Mouse (Mus musculus): ENCODE data around the gene Mtor. TPM values are rescaled to one million over a fixed set of nuclear protein-coding genes. Genes with fewer than 3 reads are reported as not detected.

Mtor gene
- total RNA-seq, 2 experiments from 2014 or later: 27.5 to 31.4 TPM

GRCm38 (mm10) chr4:148517809-148518208 is 69.4 kb downstream of the Mtor start:
- intact Hi-C loops (cut with DNase I; ENCODE audit: low total_unique reads): no loop called here
- no peak for DNase-seq

GRCm38 (mm10) chr4:148518235-148518795 is 69.9 kb downstream of the Mtor start:
- DNase-seq: no peak
- intact Hi-C loops (cut with DNase I; ENCODE audit: low total_unique reads): no loop called here

- intact Hi-C loops (cut with DNase I; ENCODE audit: low total_unique reads): no loop called here
These were observed 75.1 kb downstream of the Mtor start for GRCm38 (mm10) chr4:148523538-148523937.

GRCm38 (mm10) chr4:148527158-148527910 is 78.9 kb downstream of the Mtor start:
- DNase-seq: peak; percentile 50
- intact Hi-C loops (cut with DNase I; ENCODE audit: low total_unique reads): no loop called here

More at GRCm38 (mm10) chr4:148523538-148523937, 75.1 kb downstream of the Mtor start:
- DNase-seq: peak; percentile 33

- no peak for DNase-seq
- intact Hi-C loops (cut with DNase I; ENCODE audit: low total_unique reads): no loop called here
These were observed 81.9 kb downstream of the Mtor start for GRCm38 (mm10) chr4:148530351-148530750.

GRCm38 (mm10) chr4:148530778-148531177 is 82.4 kb downstream of the Mtor start:
- no peak for DNase-seq
- intact Hi-C loops (cut with DNase I; ENCODE audit: low total_unique reads): no loop called here

GRCm38 (mm10) chr4:148531341-148531740 is 82.9 kb downstream of the Mtor start:
- no peak for DNase-seq
- intact Hi-C loops (cut with DNase I; ENCODE audit: low total_unique reads): no loop called here

- intact Hi-C loops (cut with DNase I; ENCODE audit: low total_unique reads): no loop called here
- no peak for DNase-seq
These were observed 84.1 kb downstream of the Mtor start for GRCm38 (mm10) chr4:148532516-148532915.

- intact Hi-C loops (cut with DNase I; ENCODE audit: low total_unique reads): no loop called here
- DNase-seq: no peak
These were observed 85.4 kb downstream of the Mtor start for GRCm38 (mm10) chr4:148533613-148534328.

- DNase-seq: no peak
- intact Hi-C loops (cut with DNase I; ENCODE audit: low total_unique reads): no loop called here
These were observed 87.5 kb downstream of the Mtor start for GRCm38 (mm10) chr4:148535876-148536275.

GRCm38 (mm10) chr4:148549106-148549505 is 100.7 kb downstream of the Mtor start:
- no peak for DNase-seq
- intact Hi-C loops (cut with DNase I; ENCODE audit: low total_unique reads): loop anchor here (10.0 kb wide), 1 partner anchor 74 kb away; no protein-coding TSS in a partner anchor

GRCm38 (mm10) chr4:148557766-148558165 is 109.4 kb downstream of the Mtor start:
- no peak for DNase-seq
- intact Hi-C loops (cut with DNase I; ENCODE audit: low total_unique reads): no loop called here

GRCm38 (mm10) chr4:148558297-148559000 is 110.0 kb downstream of the Mtor start, which contains the start of gene Exosc10:
Gene Exosc10, plus strand, starts transcription at chr4:148558429.
- intact Hi-C loops (cut with DNase I; ENCODE audit: low total_unique reads): no loop called here
- peak; percentile 89 for DNase-seq

- DNase-seq: no peak
- intact Hi-C loops (cut with DNase I; ENCODE audit: low total_unique reads): no loop called here
These were observed 114.3 kb downstream of the Mtor start for GRCm38 (mm10) chr4:148562676-148563075.

- intact Hi-C loops (cut with DNase I; ENCODE audit: low total_unique reads): no loop called here
- DNase-seq: no peak
These were observed 115.2 kb downstream of the Mtor start for GRCm38 (mm10) chr4:148563595-148563994.

GRCm38 (mm10) chr4:148570138-148570537 is 121.7 kb downstream of the Mtor start:
- DNase-seq: no peak
- intact Hi-C loops (cut with DNase I; ENCODE audit: low total_unique reads): no loop called here

- intact Hi-C loops (cut with DNase I; ENCODE audit: low total_unique reads): no loop called here
- DNase-seq: no peak
These were observed 122.4 kb downstream of the Mtor start for GRCm38 (mm10) chr4:148570693-148571295.

- intact Hi-C loops (cut with DNase I; ENCODE audit: low total_unique reads): no loop called here
- no peak for DNase-seq
These were observed 124.8 kb downstream of the Mtor start for GRCm38 (mm10) chr4:148573222-148573621.

- no peak for DNase-seq
- intact Hi-C loops (cut with DNase I; ENCODE audit: low total_unique reads): no loop called here
These were observed 132.4 kb downstream of the Mtor start for GRCm38 (mm10) chr4:148580765-148581164.

Measured in gastrocnemius, postnatal 14 days (tissue).